Mouse (Mus musculus) C2C12 (cell line): ENCODE measurements around the gene Gli1. TPM values are rescaled to one million over a fixed set of nuclear protein-coding genes. Genes with fewer than 3 reads are reported as not detected.

Experiments
- H3K27me3 ChIP-seq: one replicate; pipeline ENCODE4 v1.6.1; 2011; ENCODE audit not compliant: control insufficient read depth, insufficient read depth, insufficient read length
- H3K36me3 ChIP-seq: one replicate; pipeline ENCODE4 v1.6.1; 2011; ENCODE audit not compliant: control insufficient read depth, insufficient read depth
- H3K4me3 ChIP-seq: one replicate; pipeline ENCODE4 v1.5.1; 2011; ENCODE audit warnings: mild to moderate bottlenecking, control low read depth; ENCODE audit not compliant: poor library complexity, insufficient read depth, severe bottlenecking
- H3K79me2 ChIP-seq: one replicate; pipeline ENCODE4 v1.6.1; 2011; ENCODE audit not compliant: control insufficient read depth, insufficient read depth
- H3K79me3 ChIP-seq: one replicate; pipeline ENCODE4 v1.6.1; 2011; ENCODE audit warnings: low read depth, control low read depth
- H3ac ChIP-seq: one replicate; pipeline ENCODE3; 2011; ENCODE audit warnings: low read depth; ENCODE audit not compliant: control insufficient read depth, insufficient read length
- CEBPB ChIP-seq: IDR thresholded peaks from one replicate; pipeline ENCODE4 v1.6.1; 2011; ENCODE audit warnings: low read depth, mild to moderate bottlenecking, control low read depth, moderate library complexity
- CTCF ChIP-seq: IDR thresholded peaks from one replicate; pipeline ENCODE4 v1.5.1; 2011; ENCODE audit not compliant: control insufficient read depth, insufficient read depth, insufficient read length
- FOSL1 ChIP-seq: IDR thresholded peaks from one replicate; pipeline ENCODE4 v1.8.0; 2011; ENCODE audit warnings: mild to moderate bottlenecking, low read length; ENCODE audit not compliant: poor library complexity, insufficient read depth, severe bottlenecking
- MAX ChIP-seq: IDR thresholded peaks from one replicate; pipeline ENCODE4 v1.6.1; 2011; ENCODE audit warnings: mild to moderate bottlenecking, control low read depth
- MYOD1 ChIP-seq: IDR thresholded peaks from one replicate; pipeline ENCODE4 v1.6.1; 2011; ENCODE audit warnings: low read depth; ENCODE audit not compliant: control insufficient read depth, insufficient read length
- MYOG ChIP-seq: IDR thresholded peaks from one replicate; pipeline ENCODE4 v1.6.1; 2011; ENCODE audit not compliant: control insufficient read depth, insufficient read length; ENCODE audit errors: extremely low read depth
- USF1 ChIP-seq: IDR thresholded peaks from one replicate; pipeline ENCODE4 v1.6.1; 2011; ENCODE audit warnings: low read depth, mild to moderate bottlenecking, control low read depth, moderate library complexity
- polyA plus RNA-seq: library from polyadenylated mRNA; unstranded; fragments of >200 nt; fragmentation: generic; extraction: Trizol; gene quantifications from one replicate; pipeline ENCODE4 v1.2.1, GENCODE M21; 2012; ENCODE audit warnings: missing spikeins

Gli1 gene
- polyA plus RNA-seq, 1 experiment = 1.6 TPM

- Histone ChIP-seq H3K79me3 (no peaks in the 10 kb centered on the region), H3K27me3 (peaks cover 12% of the 10 kb centered on the region), H3K4me3 (no peak overlapping the region), H3K36me3 (no peaks in the 10 kb centered on the region), H3K79me2 (no peaks in the 10 kb centered on the region), H3ac (no peak overlapping the region)
- TF ChIP-seq MYOG (no peak), CEBPB (no peak), FOSL1 (no peak)
Observed at GRCm38 (mm10) chr10:127351285-127351595, 9.5 kb upstream of the Gli1 start.

GRCm38 (mm10) chr10:127350594-127351284 is 9.0 kb upstream of the Gli1 start:
- TF ChIP-seq CEBPB = no peak
- no peak for TF ChIP-seq MAX
- peak; percentile 73 for TF ChIP-seq CTCF
- TF ChIP-seq FOSL1 = no peak
- TF ChIP-seq MYOD1 = no peak
- H3ac ChIP-seq = no peak overlapping the region
- H3K27me3 ChIP-seq = peaks cover 7% of the 10 kb centered on the region
- H3K4me3 ChIP-seq = no peak overlapping the region
- H3K36me3 ChIP-seq = no peaks in the 10 kb centered on the region
- H3K79me2 ChIP-seq = no peaks in the 10 kb centered on the region
- no peaks in the 10 kb centered on the region for H3K79me3 ChIP-seq

- H3K36me3 ChIP-seq = no peaks in the 10 kb centered on the region
- H3K79me2 ChIP-seq = no peaks in the 10 kb centered on the region
- H3K4me3 ChIP-seq = no peak overlapping the region
- H3ac ChIP-seq = no peak overlapping the region
- no peaks in the 10 kb centered on the region for H3K79me3 ChIP-seq
- TF ChIP-seq MYOG (no peak), CEBPB (no peak), FOSL1 (no peak), MYOD1 (no peak), MAX (no peak), CTCF (no peak), USF1 (no peak)
- H3K27me3 ChIP-seq = peaks cover 3% of the 10 kb centered on the region
Observed at GRCm38 (mm10) chr10:127349810-127350209, 8.0 kb upstream of the Gli1 start.

- Histone ChIP-seq H3ac (no peak overlapping the region), H3K79me2 (no peaks in the 10 kb centered on the region), H3K79me3 (no peaks in the 10 kb centered on the region), H3K36me3 (no peaks in the 10 kb centered on the region), H3K4me3 (no peak overlapping the region), H3K27me3 (peaks cover 3% of the 10 kb centered on the region)
- no peak for TF ChIP-seq MAX
- no peak for TF ChIP-seq CTCF
- TF ChIP-seq FOSL1 = no peak
Observed at GRCm38 (mm10) chr10:127348957-127349356, 7.2 kb upstream of the Gli1 start.

- TF ChIP-seq CEBPB = no peak
- TF ChIP-seq MAX = no peak
- no peak for TF ChIP-seq USF1
- no peak for TF ChIP-seq MYOG
- no peak for TF ChIP-seq MYOD1
- no peak for TF ChIP-seq FOSL1
- no peaks in the 10 kb centered on the region for H3K27me3 ChIP-seq
- H3K4me3 ChIP-seq = no peak overlapping the region
- no peaks in the 10 kb centered on the region for H3K79me2 ChIP-seq
- no peak overlapping the region for H3ac ChIP-seq
- no peaks in the 10 kb centered on the region for H3K79me3 ChIP-seq
- H3K36me3 ChIP-seq = no peaks in the 10 kb centered on the region
Observed at GRCm38 (mm10) chr10:127346173-127346572, 4.4 kb upstream of the Gli1 start.

- Histone ChIP-seq H3K79me2 (no peaks in the 10 kb centered on the region), H3K27me3 (no peaks in the 10 kb centered on the region), H3K36me3 (no peaks in the 10 kb centered on the region), H3K4me3 (no peak overlapping the region), H3K79me3 (no peaks in the 10 kb centered on the region), H3ac (no peak overlapping the region)
- peak; percentile 26 for TF ChIP-seq USF1
- TF ChIP-seq CTCF = no peak
Observed at GRCm38 (mm10) chr10:127343029-127343428, 1.3 kb upstream of the Gli1 start.
